Mouse (Mus musculus) megakaryocyte, embryonic 14.5 days (primary cell): Measurements from ENCODE around the gene Papss2.

ENCODE experiments used
- FLI1 ChIP-seq: IDR thresholded peaks from 2 replicates; pipeline ENCODE4 v1.6.1; 2012; ENCODE audit warnings: low read length, inconsistent platforms, mixed read lengths
- GATA1 ChIP-seq: IDR thresholded peaks from 3 replicates; pipeline ENCODE4 v1.6.1; 2012; ENCODE audit warnings: mixed read lengths, low read length, inconsistent platforms, borderline replicate concordance

GRCm38 (mm10) chr19:32604127-32604526 lies 8.5 kb downstream of the Papss2 start:
- TF ChIP-seq GATA1, result no peak
- TF ChIP-seq FLI1, result no peak
